Mouse (Mus musculus): ENCODE data around the gene Dmbt1.
A peak's percentile ranks its signal among the peaks of the same experiment; 100 is the strongest.
"Not testable (repeated sequence)": the region's sequence is repeated elsewhere in the genome, so short reads cannot be mapped to it uniquely, and the experiment has no call there.

Dmbt1 gene

GRCm38 (mm10) chr7:131049829-131050228, 18.0 kb downstream of the Dmbt1 start:
- DNase-seq (ENCODE audit: low read depth, low spot score), result not testable (repeated sequence)

DNA sequence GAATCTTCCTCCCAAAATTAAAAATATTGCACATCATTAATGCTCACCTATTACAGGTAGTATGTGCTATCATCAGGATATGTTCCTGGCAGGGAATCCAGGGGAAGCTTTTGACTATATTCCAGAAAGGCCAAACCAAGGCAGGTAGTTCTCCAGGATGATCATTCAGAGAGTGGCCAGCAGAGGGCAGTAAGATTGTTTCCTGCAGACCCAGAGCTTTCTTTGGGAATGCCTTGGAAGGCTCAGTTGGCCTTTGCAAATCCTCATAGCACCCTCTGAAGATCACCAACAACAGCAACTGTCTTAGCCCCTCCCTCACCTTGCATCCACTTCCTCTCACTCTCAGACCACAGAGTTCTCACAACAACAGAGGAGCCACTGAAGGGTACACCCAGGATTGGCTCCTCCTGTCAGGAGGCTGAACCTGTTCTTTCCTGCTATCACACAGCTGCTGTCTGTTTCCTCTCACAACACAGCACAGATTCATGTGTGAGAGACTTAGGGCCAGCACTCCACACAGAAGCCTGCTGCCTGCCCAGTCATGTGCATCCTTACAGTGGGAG, 23.0 kb downstream of the Dmbt1 start:
- peak; percentile 10 for DNase-seq (ENCODE audit: low read depth, low spot score)

GRCm38 (mm10) chr7:131057918-131058317, 26.1 kb downstream of the Dmbt1 start:
- not testable (repeated sequence) for DNase-seq (ENCODE audit: low read depth, low spot score)

DNA sequence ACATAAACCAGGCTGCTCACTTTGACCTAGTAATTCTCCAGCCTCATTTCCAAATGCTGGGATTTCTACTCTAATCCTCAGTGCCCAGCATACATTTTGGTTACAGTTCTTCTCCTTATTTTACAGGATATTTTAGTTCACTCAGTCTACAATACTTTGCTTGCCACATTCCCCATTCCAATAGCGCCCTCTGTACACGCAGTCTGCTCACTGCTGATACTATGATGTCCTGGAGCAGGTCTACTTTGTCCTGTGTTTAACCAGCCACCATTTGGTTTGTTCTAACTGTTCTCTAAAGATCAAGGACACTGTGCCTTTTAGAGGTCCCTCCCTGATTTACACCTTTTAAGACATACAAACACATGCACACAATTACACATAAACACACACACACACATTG, 28.0 kb downstream of the Dmbt1 start:
- DNase-seq (ENCODE audit: low read depth, low spot score), result not testable (repeated sequence)

DNA sequence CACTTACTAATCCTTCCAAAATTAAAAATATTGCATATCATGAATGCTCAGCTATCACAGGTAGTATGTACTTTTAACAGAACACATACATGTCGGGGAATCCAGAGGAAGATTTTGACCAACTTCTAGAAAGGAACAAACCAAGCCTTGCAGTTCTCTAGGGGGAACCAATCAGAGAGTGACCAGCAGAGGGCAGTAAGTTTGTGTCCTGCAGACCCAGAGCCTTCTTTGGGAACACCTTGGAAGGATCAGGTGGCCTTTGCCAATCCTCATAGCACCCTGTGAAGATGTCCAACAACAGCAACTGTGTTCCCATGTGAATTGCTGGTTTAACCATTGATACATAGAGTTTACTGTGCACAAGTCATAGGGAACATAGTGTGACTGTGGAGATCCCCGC, 30.7 kb downstream of the Dmbt1 start:
- peak; percentile 6 for DNase-seq (ENCODE audit: low read depth, low spot score)

DNA sequence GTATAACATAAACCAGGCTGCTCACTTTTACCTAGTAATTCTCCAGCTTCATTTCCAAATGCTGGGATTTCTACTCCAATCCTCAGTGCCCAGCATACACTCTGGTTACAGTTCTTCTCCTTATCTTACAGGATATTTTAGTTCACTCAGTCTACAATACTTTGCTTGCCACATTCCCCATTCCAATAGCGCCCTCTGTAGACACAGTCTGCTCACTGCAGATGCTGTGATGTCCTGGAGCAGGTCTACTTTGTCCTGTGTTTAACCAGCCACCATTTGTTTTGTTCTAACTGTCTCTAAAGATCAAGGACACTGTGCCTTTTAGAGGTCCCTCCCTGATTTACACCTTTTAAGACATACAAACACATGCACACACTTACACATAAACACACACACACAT, 36.3 kb downstream of the Dmbt1 start:
- DNase-seq (ENCODE audit: low read depth, low spot score), result peak; percentile 19

DNA sequence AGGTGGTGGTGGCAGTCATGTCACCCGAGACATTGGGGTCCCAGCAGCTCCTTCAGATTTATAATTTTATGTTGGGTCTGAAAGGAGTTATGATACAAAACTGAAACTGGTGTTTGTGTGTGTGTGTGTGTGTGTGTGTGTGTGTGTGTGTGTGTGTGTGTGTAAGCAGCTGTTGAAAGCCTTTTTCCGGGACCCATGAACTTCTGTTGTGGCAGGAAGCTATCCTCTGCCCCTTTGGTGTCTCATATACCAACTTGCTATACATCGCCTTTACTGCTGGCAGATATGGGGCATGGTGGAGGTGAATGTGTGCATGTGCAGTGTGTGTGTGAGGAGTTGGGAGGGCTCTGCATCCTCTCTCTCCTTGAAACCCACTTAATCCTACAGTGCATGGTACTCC, 41.6 kb downstream of the Dmbt1 start:
- DNase-seq (ENCODE audit: low read depth, low spot score), result not testable (repeated sequence)

DNA sequence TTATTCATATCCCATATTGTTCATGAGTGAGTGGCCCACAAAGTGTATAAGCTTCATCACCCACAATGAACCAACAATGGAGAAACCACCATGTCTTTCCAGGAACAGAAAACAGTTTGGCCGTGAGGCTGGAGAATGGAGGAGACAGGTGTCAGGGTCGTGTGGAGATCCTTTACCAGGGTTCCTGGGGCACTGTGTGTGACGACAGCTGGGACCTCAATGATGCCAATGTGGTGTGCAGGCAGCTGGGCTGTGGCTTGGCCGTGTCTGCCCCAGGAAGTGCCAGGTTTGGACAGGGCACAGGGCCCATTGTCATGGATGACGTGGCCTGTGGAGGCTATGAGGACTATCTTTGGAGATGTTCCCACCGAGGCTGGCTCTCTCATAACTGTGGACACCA, 42.2 kb downstream of the Dmbt1 start:
- not testable (repeated sequence) for DNase-seq (ENCODE audit: low read depth, low spot score)

DNA sequence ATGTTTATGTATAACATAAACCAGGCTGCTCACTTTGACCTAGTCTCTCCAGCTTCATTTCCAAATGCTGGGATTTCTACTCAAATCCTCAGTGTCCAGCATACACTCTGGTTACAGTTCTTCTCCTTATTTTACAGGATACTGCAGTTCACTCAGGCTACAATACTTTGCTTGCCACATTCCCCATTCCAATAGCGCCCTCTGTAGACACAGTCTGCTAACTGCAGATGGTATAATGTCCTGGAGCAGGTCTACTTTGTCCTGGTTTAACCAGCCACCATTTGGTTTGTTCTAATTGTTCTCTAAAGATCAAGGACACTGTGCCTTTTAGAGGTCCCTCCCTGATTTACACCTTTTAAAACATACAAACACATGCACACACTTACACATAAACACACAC, 44.1 kb downstream of the Dmbt1 start:
- DNase-seq (ENCODE audit: low read depth, low spot score), result peak; percentile 23

DNA sequence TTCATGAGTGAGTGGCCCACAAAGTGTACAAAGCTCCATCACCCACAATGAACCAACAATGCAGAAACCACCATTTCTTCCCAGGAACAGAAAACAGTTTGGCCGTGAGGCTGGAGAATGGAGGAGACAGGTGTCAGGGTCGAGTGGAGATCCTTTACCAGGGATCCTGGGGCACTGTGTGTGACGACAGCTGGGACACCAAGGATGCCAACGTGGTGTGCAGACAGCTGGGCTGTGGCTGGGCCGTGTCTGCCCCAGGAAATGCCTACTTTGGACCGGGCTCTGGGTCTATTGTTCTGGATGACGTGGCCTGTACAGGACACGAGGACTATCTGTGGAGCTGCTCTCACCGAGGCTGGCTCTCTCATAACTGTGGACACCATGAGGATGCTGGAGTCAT, 50.5 kb downstream of the Dmbt1 start:
- not testable (repeated sequence) for DNase-seq (ENCODE audit: low read depth, low spot score)

DNA sequence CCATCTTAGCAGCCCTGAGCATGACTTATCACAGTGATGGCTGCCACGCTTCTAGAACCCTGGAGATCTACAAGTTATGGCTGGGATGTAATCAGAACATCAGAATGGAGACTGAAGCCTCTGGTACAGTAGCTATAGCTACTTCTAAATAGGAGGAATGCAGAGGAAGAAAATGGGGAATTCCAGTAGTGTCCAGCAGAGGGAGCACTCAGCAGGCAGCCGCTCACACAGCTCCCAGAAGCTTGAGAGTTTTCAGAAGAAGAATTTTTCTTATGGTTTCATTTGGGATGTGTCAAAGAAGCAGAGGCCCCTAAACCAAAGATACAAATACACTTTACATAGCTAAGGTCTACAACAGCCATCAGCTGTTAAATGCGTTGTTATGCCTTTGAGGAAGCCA, 80.6 kb downstream of the Dmbt1 start:
- DNase-seq (ENCODE audit: low read depth, low spot score), result peak; percentile 41

- DNase-seq (ENCODE audit: low read depth, low spot score), result no peak
Measured at GRCm38 (mm10) chr7:131113676-131114075, 81.8 kb downstream of the Dmbt1 start.

DNA sequence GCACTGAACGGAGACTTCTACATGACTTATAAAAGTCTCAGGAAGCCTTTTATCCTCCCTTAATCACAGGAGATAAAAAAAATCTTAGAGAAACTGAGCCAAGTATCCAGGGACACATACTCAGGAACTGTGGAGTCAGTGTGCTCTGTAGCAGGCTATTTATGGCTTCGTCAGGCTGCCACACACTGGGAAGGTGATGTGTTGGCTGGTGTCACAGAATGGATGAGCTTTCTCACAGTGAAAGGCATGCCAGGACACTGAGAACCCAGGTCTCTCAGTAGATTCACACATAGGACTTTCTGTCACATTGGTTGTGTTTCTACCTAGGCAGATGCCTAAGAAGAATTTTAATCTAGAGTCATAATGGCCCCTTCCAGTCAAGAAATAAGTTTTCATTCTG, 82.6 kb downstream of the Dmbt1 start:
- no peak for DNase-seq (ENCODE audit: low read depth, low spot score)

GRCm38 (mm10) chr7:131122210-131122807, 90.5 kb downstream of the Dmbt1 start:
- no peak for DNase-seq (ENCODE audit: low read depth, low spot score)

DNA sequence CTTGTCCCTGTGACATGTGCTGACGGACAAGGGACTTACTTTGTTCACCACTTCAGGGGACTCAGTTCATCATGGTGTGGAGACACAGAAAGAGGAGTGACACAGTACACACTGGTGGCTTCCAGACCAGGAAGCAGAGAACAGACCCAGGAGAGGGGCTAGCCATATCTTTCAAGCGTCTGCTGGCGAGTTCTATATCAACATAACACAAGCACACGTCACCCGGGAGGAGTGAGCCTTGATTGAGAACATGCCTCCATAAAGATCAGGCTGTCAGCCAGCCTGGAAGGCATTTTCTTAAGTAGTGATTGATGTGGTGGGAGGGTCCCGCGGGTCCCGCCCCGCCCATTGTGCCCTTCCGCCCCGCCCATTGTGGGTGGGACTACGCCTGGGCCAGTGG, 98.2 kb downstream of the Dmbt1 start:
- DNase-seq (ENCODE audit: low read depth, low spot score), result no peak

DNA sequence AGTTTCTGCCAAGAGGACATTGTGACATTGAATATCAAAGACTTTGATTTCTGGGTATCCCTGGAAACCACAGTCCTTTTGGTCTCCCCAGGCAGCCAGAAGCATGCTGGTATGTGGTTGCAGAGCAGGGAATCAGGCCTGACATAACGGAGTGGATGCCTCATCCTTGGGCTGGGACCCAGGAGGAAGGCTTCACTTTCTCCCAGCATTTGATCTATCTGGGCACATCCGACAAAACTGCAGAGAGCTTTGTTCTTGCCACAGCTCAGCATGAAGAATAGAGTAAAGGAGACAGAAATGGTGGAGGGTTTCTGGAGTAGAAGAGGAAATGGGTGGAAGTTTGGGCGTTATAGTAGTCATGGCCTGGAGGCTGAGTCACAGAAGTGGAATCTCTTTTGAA, 101.3 kb downstream of the Dmbt1 start:
- DNase-seq (ENCODE audit: low read depth, low spot score), result no peak

DNA sequence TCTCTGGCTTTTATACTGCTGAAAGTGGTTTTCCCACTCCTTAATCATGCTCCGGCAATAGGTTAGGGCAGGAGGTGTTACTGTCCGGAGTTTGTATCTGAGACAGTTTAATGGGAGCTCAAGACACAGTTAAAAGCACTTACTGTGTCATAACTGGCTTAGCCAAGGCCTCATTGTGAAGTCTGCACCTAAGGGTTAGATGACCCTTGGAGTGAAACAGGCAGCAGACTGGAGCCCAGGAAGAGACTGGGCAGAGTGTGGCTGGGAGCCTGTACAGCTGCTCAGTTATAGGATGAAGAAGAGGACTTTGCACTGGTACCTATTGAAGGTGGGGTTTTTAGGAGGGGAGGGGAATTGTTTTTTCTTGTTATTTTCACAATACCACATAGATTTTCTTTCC, 114.4 kb downstream of the Dmbt1 start, which contains the start of gene 4933402N03Rik:
Gene 4933402N03Rik, minus strand, starts transcription at position 101 of the 400 bp plus-strand sequence.
- no peak for DNase-seq (ENCODE audit: low read depth, low spot score)

DNA sequence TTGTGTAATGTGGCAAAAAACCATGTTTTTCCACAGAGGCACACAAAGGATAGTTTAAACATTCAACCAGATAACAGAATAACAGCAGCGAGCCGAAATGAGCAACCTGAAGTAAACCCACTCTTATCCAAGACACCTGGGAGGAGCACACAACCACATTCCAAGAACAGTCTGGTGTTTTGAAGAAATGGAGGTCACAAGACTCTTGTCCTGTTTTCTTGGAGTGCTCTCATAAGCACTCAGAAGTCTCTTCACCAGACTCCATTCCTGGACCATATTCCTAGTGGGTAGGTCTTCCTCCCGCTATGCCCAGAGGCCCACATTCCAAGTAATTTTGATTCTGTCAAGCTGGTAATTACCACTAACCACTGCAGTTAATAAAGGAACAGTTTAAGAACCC, 118.3 kb downstream of the Dmbt1 start:
- DNase-seq (ENCODE audit: low read depth, low spot score), result no peak

DNA sequence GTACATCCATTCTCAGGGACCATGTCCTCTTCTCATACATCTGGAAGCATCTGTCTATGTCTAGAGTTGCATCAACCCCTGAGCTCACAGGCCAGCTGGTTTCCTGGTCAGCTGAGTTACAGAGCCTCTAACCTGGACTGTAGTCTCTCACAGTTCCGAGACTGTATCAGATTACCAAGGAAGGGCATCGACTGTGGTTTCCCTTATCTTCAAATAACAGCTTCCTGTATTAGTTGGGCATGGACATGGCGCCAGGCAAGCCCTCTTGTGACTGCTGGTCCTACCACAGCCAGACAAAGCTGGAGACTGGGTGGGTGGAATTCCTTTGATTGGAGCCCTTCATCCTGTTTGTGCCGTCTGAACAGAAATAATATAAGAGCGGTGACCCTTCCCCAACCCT, 121.2 kb downstream of the Dmbt1 start:
- DNase-seq (ENCODE audit: low read depth, low spot score), result no peak

DNA sequence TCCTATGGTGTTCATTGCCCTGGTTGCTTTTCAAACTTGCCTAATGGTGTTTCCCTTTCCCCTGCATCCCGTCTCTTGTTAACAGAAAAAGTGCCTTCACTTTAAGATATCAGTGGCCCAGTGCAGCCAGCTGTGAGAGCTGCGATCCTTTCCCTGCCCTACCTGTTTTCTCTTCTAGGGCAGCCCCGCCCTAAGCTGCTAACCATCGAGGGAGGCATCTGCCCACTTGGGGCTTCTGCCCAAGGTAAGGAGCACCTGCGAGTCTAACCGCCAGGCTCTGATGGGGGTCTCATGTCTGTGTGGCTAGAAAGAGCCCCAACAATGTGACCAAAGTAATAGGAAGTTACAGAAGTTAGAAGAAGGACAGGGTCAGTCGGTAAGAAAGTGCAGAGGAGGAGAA, 130.4 kb downstream of the Dmbt1 start:
- DNase-seq (ENCODE audit: low read depth, low spot score), result no peak

GRCm38 (mm10) chr7:131167771-131168170, 135.9 kb downstream of the Dmbt1 start:
- DNase-seq (ENCODE audit: low read depth, low spot score), result no peak

DNA sequence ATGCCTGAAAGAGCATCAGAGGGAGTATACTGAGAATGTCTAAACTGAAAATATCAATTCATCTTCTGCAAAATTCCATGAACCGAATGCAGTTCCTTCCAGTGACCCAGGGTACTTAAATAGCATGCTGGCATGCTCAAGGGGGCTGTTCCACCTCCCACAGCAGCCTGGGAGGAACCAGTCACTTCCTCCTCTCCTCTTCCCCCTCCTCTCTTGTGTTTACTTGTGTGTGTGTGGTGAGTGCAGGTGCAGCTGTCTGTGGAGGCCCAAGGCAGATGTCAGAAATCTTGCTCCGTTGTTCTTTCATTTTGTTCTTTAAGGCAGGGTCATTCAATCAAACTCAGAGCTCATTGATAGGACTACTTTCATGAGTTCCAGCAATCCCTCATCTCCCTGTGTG, 137.2 kb downstream of the Dmbt1 start:
- DNase-seq (ENCODE audit: low read depth, low spot score), result peak; percentile 52
